Mouse (Mus musculus) stomach, postnatal 0 days (tissue): ENCODE measurements at regions not wholly inside any gene's neighbourhood (a gene's known extent, or its start where the extent isn't known, plus 50 kb on each side); places are given as distances from the start of the nearest gene placed in this dataset.
A peak's percentile ranks its signal among the peaks of the same experiment; 100 is the strongest.

Experiments
- ATAC-seq: fragments of 200-750 bp; cut with Nextera tagmentation; 2 replicates; pipeline ENCODE4 v1.8.0; 2017; ENCODE audit not compliant: low FRiP score, low TSS enrichment
- DNase-seq: peaks from one replicate; pipeline ENCODE4 v3.0.0-alpha.2; 2016; ENCODE audit warnings: low spot score
- H3K27ac ChIP-seq: fragments of 300-500 bp; sonication (generic); replicated peaks from 2 replicates; pipeline ENCODE4 v1.5.1; 2014; ENCODE audit warnings: mild to moderate bottlenecking, control low read depth
- H3K27me3 ChIP-seq: fragments of 300-500 bp; sonication (generic); 2 replicates; pipeline ENCODE4 v1.6.1; 2014; ENCODE audit warnings: low read length; ENCODE audit not compliant: control insufficient read depth, insufficient read depth
- H3K36me3 ChIP-seq: fragments of 300-500 bp; sonication (generic); 2 replicates; pipeline ENCODE4 v1.6.1; 2014; ENCODE audit warnings: low read length, mixed read lengths; ENCODE audit not compliant: control insufficient read depth, insufficient read depth
- H3K4me1 ChIP-seq: fragments of 300-500 bp; sonication (generic); replicated peaks from 2 replicates; pipeline ENCODE4 v1.6.1; 2014; ENCODE audit warnings: antibody characterized with exemption; ENCODE audit not compliant: control insufficient read depth, insufficient read depth
- H3K4me2 ChIP-seq: fragments of 300-500 bp; sonication (generic); replicated peaks from 2 replicates; pipeline ENCODE4 v1.6.1; 2014; ENCODE audit warnings: low read depth, mild to moderate bottlenecking, control low read depth, moderate library complexity
- H3K4me3 ChIP-seq: fragments of 300-500 bp; sonication (generic); 2 replicates; pipeline ENCODE4 v1.5.1; 2014; ENCODE audit warnings: low read depth, low read length, control low read depth
- H3K9ac ChIP-seq: fragments of 300-500 bp; sonication (generic); 2 replicates; pipeline ENCODE4 v1.6.1; 2014; ENCODE audit warnings: mild to moderate bottlenecking, low read length, control low read depth, mixed read lengths
- H3K9me3 ChIP-seq: fragments of 300-500 bp; sonication (generic); 2 replicates; pipeline ENCODE4 v1.6.1; 2016; ENCODE audit warnings: low read length; ENCODE audit not compliant: control insufficient read depth
- CTCF ChIP-seq: IDR thresholded peaks from 2 replicates; pipeline ENCODE4 v1.5.1; 2016; ENCODE audit warnings: antibody characterized with exemption, low read depth, mild to moderate bottlenecking, moderate library complexity
- EP300 ChIP-seq: optimal IDR thresholded peaks from 2 replicates; pipeline ENCODE3; 2016; ENCODE audit warnings: antibody characterized with exemption
- WGBS: fragments of 180-500 bp; shearing (Covaris S2); extraction: QIAGEN DNeasy Blood & Tissue Kit; methylation state at CpG from one replicate; pipeline ENCODE4 v1.1.7; 2014; 5-methylcytosine and 5-hydroxymethylcytosine counted together

GRCm38 (mm10) chr12:54272226-54272625 lies 68.6 kb upstream of the Egln3 start:
- no peaks in the 10 kb centered on the region for H3K4me1 ChIP-seq
- no peaks in the 10 kb centered on the region for H3K27me3 ChIP-seq
- no peak overlapping the region for H3K4me3 ChIP-seq
- ATAC-seq (no peak), DNase-seq (no peak)
- no peak overlapping the region for H3K9ac ChIP-seq
- H3K4me2 ChIP-seq: no peak overlapping the region
- no peaks in the 10 kb centered on the region for H3K9me3 ChIP-seq
- WGBS: 62% methylated on average over 2 of the region's 2 CpGs
- H3K36me3 ChIP-seq: no peaks in the 10 kb centered on the region
- no peak overlapping the region for H3K27ac ChIP-seq
- no peak for TF ChIP-seq CTCF
- no peak for TF ChIP-seq EP300

- Histone ChIP-seq H3K9ac (no peak overlapping the region), H3K4me1 (peaks cover 10% of the 10 kb centered on the region), H3K27ac (no peak overlapping the region), H3K9me3 (no peaks in the 10 kb centered on the region), H3K36me3 (no peaks in the 10 kb centered on the region), H3K27me3 (no peaks in the 10 kb centered on the region), H3K4me3 (no peak overlapping the region), H3K4me2 (no peak overlapping the region)
- DNase-seq (no peak), ATAC-seq (no peak)
- TF ChIP-seq EP300 (no peak), CTCF (no peak)
- WGBS: 21% methylated on average over 3 of the region's 3 CpGs
Observed at GRCm38 (mm10) chr12:54265852-54266251, 62.2 kb upstream of the Egln3 start.

- ATAC-seq (no peak), DNase-seq (no peak)
- Histone ChIP-seq H3K27ac (peak overlapping the region; percentile 76; the same call in 1 of the 2 replicates), H3K4me2 (no peak overlapping the region), H3K9me3 (no peaks in the 10 kb centered on the region), H3K27me3 (no peaks in the 10 kb centered on the region), H3K4me3 (no peak overlapping the region), H3K36me3 (no peaks in the 10 kb centered on the region), H3K4me1 (peaks cover 10% of the 10 kb centered on the region), H3K9ac (no peak overlapping the region)
- no peak for TF ChIP-seq EP300
- TF ChIP-seq CTCF: no peak
- 49% methylated on average over 14 of the region's 14 CpGs for WGBS
Observed at GRCm38 (mm10) chr12:54264893-54265835, 61.5 kb upstream of the Egln3 start.

- TF ChIP-seq CTCF (no peak), EP300 (no peak)
Observed at GRCm38 (mm10) chr12:54264418-54264733, 60.7 kb upstream of the Egln3 start.

GRCm38 (mm10) chr12:54263733-54264417 lies 60.2 kb upstream of the Egln3 start:
- ATAC-seq: peak; percentile 63
- H3K4me2 ChIP-seq: 0 out of 2 replicates have a peak overlapping the region, but pooled peaks have one; percentile 1
- TF ChIP-seq CTCF: no peak
- no peak for TF ChIP-seq EP300
- 31% methylated on average over 13 of the region's 13 CpGs for WGBS
- peak overlapping the region; percentile 76 for H3K27ac ChIP-seq
- no peaks in the 10 kb centered on the region for H3K36me3 ChIP-seq
- peaks cover 10% of the 10 kb centered on the region for H3K4me1 ChIP-seq
- no peak overlapping the region for H3K9ac ChIP-seq
- H3K27me3 ChIP-seq: no peaks in the 10 kb centered on the region
- peak; percentile 46 for DNase-seq
- H3K9me3 ChIP-seq: no peaks in the 10 kb centered on the region
- no peak overlapping the region for H3K4me3 ChIP-seq

More at GRCm38 (mm10) chr12:54264418-54264733, 60.7 kb upstream of the Egln3 start:
- DNase-seq (no peak), ATAC-seq (peak; percentile 16; the same call in 1 of the 2 replicates)
- no peaks in the 10 kb centered on the region for H3K27me3 ChIP-seq
- no peak overlapping the region for H3K4me2 ChIP-seq
- H3K27ac ChIP-seq: peak overlapping the region; percentile 76
- peaks cover 10% of the 10 kb centered on the region for H3K4me1 ChIP-seq
- H3K9me3 ChIP-seq: no peaks in the 10 kb centered on the region
- WGBS: 50% methylated on average over 4 of the region's 4 CpGs
- no peak overlapping the region for H3K9ac ChIP-seq
- no peaks in the 10 kb centered on the region for H3K36me3 ChIP-seq
- no peak overlapping the region for H3K4me3 ChIP-seq
